Mouse (Mus musculus) lung, postnatal 25 days (tissue): ENCODE measurements at regions not wholly inside any gene's neighbourhood (a gene's known extent, or its start where the extent isn't known, plus 50 kb on each side); places are given as distances from the start of the nearest gene placed in this dataset.

ENCODE experiments used
- DNase-seq: peaks from one replicate; pipeline ENCODE4 v3.0.0; 2022; ENCODE audit warnings: low spot score

GRCm38 (mm10) chr6:51006074-51006591 is 351.9 kb upstream of the Npvf start:
- DNase-seq = no peak

DNA sequence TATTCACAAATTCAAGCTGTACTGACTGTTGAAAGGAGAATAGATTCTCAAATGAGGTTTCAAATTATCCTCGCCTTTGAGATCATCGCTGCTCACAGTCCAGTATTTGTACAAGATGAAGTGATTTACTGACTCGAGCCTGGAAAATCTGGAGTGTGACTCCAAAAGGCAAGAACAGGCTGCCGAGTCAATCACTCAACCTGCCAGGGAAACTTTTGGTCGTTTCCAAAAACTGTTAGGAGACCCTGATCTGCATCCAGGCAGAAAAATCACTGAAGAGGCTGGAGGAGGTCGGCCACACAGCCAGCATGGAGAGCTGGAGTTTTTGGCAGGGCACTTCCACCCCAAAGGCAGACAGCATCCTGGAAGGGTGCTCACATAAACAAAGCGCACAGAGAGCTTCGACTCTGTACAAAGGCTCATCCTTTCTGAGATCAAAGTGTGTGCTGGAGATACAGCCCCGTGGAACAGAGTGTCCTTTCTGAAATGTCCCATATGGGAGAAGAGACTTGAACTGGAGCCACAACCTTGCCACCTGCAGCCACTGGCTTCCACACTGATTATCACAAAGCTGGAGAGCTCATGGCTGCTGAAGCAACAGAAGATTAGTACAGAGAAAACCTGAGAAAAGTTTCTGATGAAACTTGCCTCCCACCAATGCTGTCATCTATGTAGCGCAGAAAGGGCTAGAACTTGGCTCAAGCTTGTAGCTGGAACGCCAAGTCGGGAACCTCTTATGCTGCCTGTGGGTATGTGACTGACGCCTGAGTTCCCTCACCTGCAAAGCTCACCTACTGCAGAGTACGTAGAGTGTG is 355.5 kb upstream of the Npvf start:
- DNase-seq = no peak

DNA sequence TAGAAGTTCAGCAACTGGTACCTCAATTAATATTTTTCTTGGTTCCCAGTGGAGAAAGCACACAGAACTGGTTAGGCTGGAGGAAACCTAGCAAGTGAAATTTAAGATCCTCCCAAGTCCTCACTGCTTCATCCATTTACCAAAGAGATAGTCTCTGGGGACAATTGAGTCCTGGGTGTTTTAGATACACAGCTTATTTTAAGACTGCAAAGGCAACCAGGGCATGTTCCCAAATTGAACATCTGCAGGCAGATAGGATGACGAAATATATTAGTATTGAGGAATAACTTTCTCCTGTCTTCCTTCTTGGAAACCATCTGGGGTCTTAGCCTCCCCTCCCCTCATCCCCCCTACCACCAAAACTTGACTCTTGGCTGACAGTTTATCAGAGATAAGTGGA is 356.3 kb upstream of the Npvf start:
- DNase-seq = no peak

- DNase-seq = no peak
Observed at GRCm38 (mm10) chr6:51012086-51012830, 358.0 kb upstream of the Npvf start.

- DNase-seq = no peak
Observed at GRCm38 (mm10) chr6:51015735-51016134, 361.5 kb upstream of the Npvf start.

GRCm38 (mm10) chr6:51016441-51017070 is 362.3 kb upstream of the Npvf start:
- no peak for DNase-seq

GRCm38 (mm10) chr6:51017260-51017999 is 363.2 kb upstream of the Npvf start:
- DNase-seq = no peak

DNA sequence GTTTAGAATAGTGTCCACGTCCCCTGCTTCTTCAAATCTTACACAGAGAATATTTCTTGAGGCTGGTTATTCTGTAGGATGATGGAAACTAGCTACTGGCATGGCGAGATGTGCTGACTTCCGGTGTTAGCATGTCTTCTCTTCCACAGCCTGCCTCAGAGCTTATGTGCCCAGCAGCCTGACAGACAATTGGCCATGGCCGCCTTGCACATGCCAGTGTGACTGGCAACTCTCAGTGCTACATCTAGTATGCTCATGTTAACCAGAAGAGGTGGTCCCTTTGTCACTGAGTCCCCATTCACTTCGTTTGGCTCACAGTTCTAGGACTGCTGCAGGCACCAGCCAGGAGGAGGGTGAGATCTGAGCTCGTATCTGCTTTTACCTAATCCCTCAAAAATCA is 367.0 kb upstream of the Npvf start:
- DNase-seq = no peak

GRCm38 (mm10) chr6:51023361-51023760 is 369.1 kb upstream of the Npvf start:
- no peak for DNase-seq

DNA sequence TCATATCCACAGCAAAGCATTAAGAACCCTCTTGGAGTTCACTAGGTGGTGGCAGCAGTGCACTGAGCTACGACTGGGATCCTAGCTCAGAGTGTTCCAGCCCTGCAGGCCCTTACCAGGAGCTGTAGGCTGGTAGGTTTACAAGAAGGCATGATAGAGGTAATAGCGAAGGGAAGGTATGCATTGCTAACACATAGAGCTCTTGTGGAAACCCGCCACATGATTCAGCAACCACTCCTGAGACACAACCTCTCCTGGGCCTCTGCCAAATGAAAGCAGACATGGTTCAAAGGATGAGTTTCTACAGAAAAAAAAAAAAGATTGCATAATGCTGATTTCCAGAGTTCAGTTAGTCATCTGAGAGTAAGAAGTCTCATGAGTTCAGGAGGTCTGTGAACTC is 370.5 kb upstream of the Npvf start:
- no peak for DNase-seq

DNA sequence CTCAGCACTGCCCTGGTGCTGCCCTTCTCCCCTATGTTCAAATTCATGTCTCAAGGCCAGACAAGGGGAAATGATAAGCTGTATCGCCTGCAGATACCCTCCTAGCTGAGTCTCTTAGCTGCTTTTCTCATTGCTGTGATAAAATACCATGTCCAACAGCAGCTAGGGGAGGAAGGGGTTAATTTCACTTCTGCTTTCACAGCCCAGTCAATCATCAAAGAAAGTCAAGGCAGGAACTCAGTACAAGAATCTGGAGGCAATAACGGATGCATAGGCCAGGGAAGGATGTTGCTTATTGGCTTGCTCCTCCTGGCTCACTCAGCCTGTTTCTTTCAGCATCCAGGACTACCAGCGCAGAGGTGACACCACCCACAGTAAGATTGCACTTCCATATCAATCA is 371.2 kb upstream of the Npvf start:
- no peak for DNase-seq

DNA sequence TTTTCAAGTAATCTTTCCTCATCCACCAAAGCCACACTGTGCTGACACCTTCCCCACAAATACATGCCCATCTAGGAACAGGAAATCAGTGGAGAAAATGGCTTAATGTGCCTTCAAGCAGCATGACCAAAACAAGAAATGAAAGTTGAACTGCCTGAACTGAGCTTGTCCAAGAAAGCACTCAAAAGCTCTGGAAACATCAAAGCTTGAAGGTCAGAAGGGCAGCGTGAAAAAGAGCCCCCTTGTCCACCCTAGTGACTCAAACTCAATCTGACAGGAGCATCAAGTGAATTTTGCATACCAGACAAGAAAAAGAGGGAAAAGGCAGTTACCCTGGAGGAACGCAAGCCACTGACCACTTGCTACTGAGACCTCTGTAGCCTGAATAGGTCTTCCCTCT is 373.1 kb upstream of the Npvf start:
- DNase-seq = no peak

DNA sequence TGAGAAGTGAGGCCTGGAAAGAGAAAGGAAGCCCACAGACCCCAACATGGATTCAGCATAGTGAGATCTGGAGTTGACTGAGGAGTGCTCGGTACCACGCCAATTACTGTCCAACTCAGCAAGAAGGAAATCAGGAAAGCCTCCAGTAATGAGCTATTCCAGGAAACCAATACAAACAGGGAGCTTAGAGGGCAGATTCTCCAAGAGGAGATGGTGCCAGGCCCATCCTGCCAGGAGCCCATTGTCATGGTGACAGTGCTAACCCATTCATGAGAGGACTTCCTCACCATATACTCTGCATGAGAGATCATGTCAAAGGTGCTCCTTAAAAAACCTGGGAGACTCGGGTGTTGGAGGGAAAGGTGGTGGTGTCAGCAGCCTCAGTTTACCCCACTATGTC is 375.3 kb upstream of the Npvf start:
- no peak for DNase-seq

DNA sequence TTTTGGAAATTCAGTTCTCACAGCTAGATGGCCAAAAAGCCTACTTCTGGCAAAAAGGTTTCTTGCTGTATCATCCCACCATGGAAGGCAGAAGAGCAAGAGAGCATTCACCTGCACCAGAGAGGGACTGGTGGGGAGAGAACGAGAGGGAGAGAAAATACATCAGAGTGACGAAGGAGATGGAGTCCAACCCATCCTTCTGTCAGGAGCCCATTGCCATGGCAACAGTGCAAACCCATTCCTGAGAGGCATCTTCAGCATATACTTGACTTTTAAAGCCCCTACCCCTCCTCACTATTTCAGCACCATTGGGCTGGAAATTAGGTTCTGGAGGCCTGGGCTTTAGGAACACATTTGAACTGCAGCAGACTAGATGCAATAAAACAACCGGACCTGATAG is 375.7 kb upstream of the Npvf start:
- DNase-seq = no peak

DNA sequence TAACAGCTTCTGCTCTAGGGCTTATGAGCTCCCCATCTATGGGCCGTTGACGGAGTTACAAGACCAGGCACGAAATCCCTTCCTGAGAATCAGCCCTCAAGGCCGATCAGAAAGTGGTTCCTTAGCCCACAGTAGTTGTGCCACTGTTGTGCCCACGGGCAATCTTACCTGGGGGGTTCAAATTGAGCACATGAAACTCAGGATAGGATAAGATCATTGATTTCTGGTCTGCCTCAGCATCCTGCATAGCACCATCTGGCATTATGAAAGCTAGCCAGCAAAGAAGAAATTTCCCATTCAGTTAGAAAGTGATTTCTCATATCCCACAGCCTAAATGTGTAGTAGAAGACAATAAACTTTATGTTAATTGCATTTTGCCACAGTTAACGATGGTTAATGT is 379.6 kb upstream of the Npvf start:
- DNase-seq = no peak

- no peak for DNase-seq
Observed at GRCm38 (mm10) chr6:51036074-51036473, 381.8 kb upstream of the Npvf start.

GRCm38 (mm10) chr6:51036553-51036952 is 382.3 kb upstream of the Npvf start:
- DNase-seq = peak; percentile 71

- no peak for DNase-seq
Observed at GRCm38 (mm10) chr6:51036956-51037355, 382.7 kb upstream of the Npvf start.

DNA sequence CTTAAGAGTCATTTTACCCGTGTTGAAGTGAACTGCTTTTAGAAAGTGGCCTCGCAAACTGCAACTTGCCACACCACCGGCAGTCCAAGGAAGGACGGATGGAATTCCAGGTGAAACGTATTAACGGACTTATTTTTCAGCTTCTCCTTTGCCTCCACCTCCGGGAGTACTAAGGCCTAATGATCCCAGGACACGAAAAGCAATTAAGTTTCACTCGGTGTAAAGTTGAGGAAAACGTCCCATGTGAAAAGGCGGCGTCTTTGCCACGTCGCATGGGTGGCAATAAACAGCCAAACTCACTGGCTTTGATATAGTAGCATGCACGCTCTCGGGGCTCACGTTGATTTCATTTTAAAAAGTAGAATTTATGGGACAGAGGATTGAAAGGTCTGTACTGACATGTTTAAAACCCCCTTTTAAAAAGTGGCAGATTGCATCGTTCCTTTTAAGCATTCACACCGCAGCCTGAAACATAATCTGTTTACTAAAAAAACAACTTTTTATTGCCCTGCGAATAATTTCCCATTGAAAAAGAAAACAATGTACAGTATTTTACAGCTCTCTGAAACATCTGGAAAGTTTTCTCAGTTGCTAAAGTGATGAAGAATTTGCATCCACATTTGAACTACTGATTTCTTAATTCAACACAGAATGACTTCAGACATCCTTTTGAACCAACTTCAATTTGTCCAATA is 385.4 kb upstream of the Npvf start:
- no peak for DNase-seq

DNA sequence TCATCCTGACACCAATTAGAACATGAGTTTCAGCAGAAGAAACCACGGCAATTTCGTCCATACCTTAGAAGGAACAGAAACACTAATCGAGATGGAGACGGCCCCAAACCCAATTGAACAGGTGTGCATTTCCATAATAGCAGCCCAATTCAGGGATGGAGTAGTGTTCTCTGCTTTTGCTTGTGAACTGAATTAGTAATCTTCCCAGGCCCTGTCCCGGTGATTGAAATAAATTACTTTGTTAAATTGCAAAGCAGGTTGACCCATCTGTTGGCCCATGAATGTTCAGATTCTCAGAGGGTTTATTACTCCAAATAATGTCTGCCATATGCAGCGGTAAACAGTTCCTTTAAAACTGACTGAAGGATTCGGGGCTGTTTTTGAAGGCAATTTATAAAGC is 388.5 kb upstream of the Nfe2l3 start:
- DNase-seq = no peak

- no peak for DNase-seq
Observed at GRCm38 (mm10) chr6:51044873-51045272, 387.6 kb upstream of the Nfe2l3 start.
